Mouse (Mus musculus) spleen, adult 2 months (tissue): ENCODE measurements around the gene Nedd9.

Source experiments
- CTCF ChIP-seq: fragments of 200-500 bp; IDR thresholded peaks from 2 replicates; pipeline ENCODE4 v1.5.1; 2011; ENCODE audit warnings: mild to moderate bottlenecking, inconsistent platforms; ENCODE audit not compliant: insufficient read depth, insufficient read length, insufficient replicate concordance; ENCODE audit errors: extremely low read depth
- POLR2A ChIP-seq: fragments of 200-500 bp; IDR thresholded peaks from 2 replicates; pipeline ENCODE4 v1.6.1; 2011; ENCODE audit warnings: low read depth, low read length, inconsistent platforms

DNA sequence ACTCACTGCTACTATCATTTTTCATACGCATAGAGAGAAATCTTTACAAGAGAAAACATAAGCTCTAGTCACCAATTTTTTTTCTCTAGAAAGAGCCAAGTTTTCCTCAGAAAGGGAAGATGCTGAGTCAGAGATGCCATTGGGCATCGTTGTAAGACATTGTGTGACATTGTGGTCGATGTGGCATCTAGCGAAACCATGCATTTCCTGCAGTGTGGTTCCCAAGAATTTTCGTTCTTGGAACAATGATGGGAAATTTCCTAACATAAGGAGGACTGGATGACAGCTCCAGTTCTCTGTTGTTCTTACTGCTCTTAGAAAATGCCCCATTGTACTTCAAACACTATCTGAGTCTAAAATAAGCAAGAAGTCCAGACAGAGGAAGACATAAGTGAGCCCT lies 45.5 kb upstream of the Nedd9 start:
- TF ChIP-seq POLR2A (no peak), CTCF (no peak)
